Mouse (Mus musculus) bone marrow macrophage, adult 2 months (primary cell): ENCODE data around the gene Pygm.

Experiments used
- CTCF ChIP-seq: IDR thresholded peaks from 2 replicates; pipeline ENCODE4 v1.5.1; 2012; ENCODE audit warnings: low read depth, mild to moderate bottlenecking, low read length, moderate library complexity
- POLR2A ChIP-seq: IDR thresholded peaks from 2 replicates; pipeline ENCODE4 v1.6.1; 2012; ENCODE audit warnings: mild to moderate bottlenecking, low read depth, low read length, borderline replicate concordance

DNA sequence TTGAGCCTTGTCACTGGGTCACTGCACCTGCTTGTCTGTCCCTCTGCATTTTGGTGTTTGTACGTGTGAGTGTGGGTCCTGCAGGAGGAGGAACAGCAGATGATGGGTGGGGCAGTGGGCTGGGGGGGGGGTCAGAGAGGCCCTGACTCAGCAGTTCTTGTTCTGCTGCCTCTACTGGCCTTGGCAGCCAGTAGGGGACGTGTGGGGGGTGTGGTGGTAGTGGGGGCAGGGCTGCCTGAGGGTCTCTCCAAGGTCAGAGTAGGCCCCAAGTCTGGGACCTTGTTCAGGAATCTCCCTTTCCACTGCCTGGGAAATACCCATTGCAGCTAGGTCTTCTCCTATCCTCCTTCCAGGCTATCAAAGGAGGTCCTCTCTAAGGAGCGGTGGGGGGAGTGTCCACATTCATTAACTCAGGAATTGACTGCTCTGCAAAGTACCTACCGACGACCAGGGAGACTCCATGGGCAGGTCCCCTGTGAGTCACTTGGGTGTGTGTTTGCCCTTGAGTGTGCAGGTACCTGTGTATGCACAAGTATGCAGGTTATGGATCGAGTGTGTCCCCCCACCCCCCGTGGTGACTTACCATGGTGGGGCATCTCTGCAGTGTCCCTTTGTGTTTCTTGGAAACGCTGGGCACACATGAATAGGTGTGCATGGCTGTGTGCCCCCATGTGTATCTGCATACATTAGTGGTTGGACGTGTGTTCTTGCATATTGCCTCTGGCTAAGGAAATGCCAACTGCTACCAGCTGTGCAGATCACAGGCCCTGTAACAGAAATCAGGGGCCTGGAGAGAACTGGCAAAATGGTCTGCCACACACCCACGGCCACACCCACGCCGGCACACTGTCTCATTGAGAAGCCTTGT lies 32.9 kb downstream of the Pygm start:
- TF ChIP-seq CTCF (no peak), POLR2A (no peak)
